Mouse (Mus musculus) kidney, embryonic 14.5 days (tissue): ENCODE results near the gene Pld1. TPM values are rescaled to one million over a fixed set of nuclear protein-coding genes. Genes with fewer than 3 reads are reported as not detected.
A peak's percentile ranks its signal among the peaks of the same experiment; 100 is the strongest.

Experiments
- ATAC-seq: fragments of 200-750 bp; cut with Nextera tagmentation; 2 replicates; pipeline ENCODE4 v1.8.0; 2017; ENCODE audit warnings: moderate number of reproducible peaks, mild to moderate bottlenecking, moderate TSS enrichment, moderate library complexity; ENCODE audit not compliant: low FRiP score, low TSS enrichment
- H3K27ac ChIP-seq: fragments of 300-500 bp; sonication (generic); 2 replicates; pipeline ENCODE4 v1.5.1; 2014; ENCODE audit warnings: low read depth, mild to moderate bottlenecking, low read length, moderate library complexity, mixed read lengths
- H3K27me3 ChIP-seq: fragments of 300-500 bp; sonication (generic); 2 replicates; pipeline ENCODE4 v1.6.1; 2014; ENCODE audit warnings: mild to moderate bottlenecking, low read length; ENCODE audit not compliant: control insufficient read depth, insufficient read depth
- H3K36me3 ChIP-seq: fragments of 300-500 bp; sonication (generic); 2 replicates; pipeline ENCODE4 v1.6.1; 2014; ENCODE audit warnings: low read length, mixed read lengths; ENCODE audit not compliant: control insufficient read depth, insufficient read depth
- H3K4me1 ChIP-seq: fragments of 300-500 bp; sonication (generic); 2 replicates; pipeline ENCODE4 v1.6.1; 2014; ENCODE audit warnings: low read length, mixed read lengths; ENCODE audit not compliant: control insufficient read depth, insufficient read depth
- H3K4me2 ChIP-seq: fragments of 300-500 bp; sonication (generic); replicated peaks from 2 replicates; pipeline ENCODE4 v1.6.1; 2014; ENCODE audit warnings: low read depth, mild to moderate bottlenecking, low read length
- H3K4me3 ChIP-seq: fragments of 300-500 bp; sonication (generic); 2 replicates; pipeline ENCODE4 v1.5.1; 2014; ENCODE audit warnings: mild to moderate bottlenecking, low read length
- H3K9ac ChIP-seq: fragments of 300-500 bp; sonication (generic); 2 replicates; pipeline ENCODE4 v1.6.1; 2014; ENCODE audit warnings: low read depth, mild to moderate bottlenecking, low read length, moderate library complexity
- H3K9me3 ChIP-seq: fragments of 300-500 bp; sonication (generic); 2 replicates; pipeline ENCODE4 v1.6.1; 2016; ENCODE audit warnings: low read length; ENCODE audit not compliant: control insufficient read depth
- WGBS: fragments of 180-500 bp; shearing (Covaris S2); extraction: QIAGEN DNeasy Blood & Tissue Kit; methylation state at CpG from one replicate; pipeline ENCODE4 v1.1.7; 2014; 5-methylcytosine and 5-hydroxymethylcytosine counted together
- polyA plus RNA-seq: library from polyadenylated mRNA; unstranded; fragments of >200 nt; fragmentation: Nextera tagmentation; extraction: Ambion mirVana; gene quantifications from 2 replicates; pipeline ENCODE4 v1.2.1, GENCODE M21; 2014

The Pld1 gene
- 2.9 and 4.8 TPM in 2 replicates for polyA plus RNA-seq

GRCm38 (mm10) chr3:27938381-27939323, at the start of gene Pld1:
Gene Pld1, plus strand, starts transcription at chr3:27938695.
- Histone ChIP-seq H3K27ac (peak within 1 kb of the TSS; percentile 62; the same call in 1 of the 2 replicates), H3K4me2 (peak within 1 kb of the TSS; percentile 98), H3K4me3 (peak within 1 kb of the TSS; percentile 71), H3K27me3 (0 out of 2 replicates have a peak, but pooled peaks cover 3% of the 10 kb centered on the region), H3K9ac (peak within 1 kb of the TSS; percentile 70), H3K4me1 (peaks cover 12% of the 10 kb centered on the region; the same call in 1 of the 2 replicates), H3K36me3 (no peaks in the 10 kb centered on the region), H3K9me3 (no peaks in the 10 kb centered on the region)
- under 1% methylated on average over 67 of the region's 68 CpGs for WGBS
- ATAC-seq, result peak; percentile 92

- no peak within 1 kb of the TSS for H3K9ac ChIP-seq
- H3K27me3 ChIP-seq, result no peaks in the 10 kb centered on the region
- H3K9me3 ChIP-seq, result no peaks in the 10 kb centered on the region
- peaks cover 14% of the 10 kb centered on the region for H3K4me1 ChIP-seq
- no peaks in the 10 kb centered on the region for H3K36me3 ChIP-seq
- H3K27ac ChIP-seq, result peak within 1 kb of the TSS; percentile 47; the same call in 1 of the 2 replicates
- ATAC-seq, result peak; percentile 32; the same call in 1 of the 2 replicates
- 40% methylated on average over 8 of the region's 8 CpGs for WGBS
- H3K4me2 ChIP-seq, result no peak within 1 kb of the TSS
- no peak within 1 kb of the TSS for H3K4me3 ChIP-seq
Measured at GRCm38 (mm10) chr3:27896318-27896892, 42.1 kb upstream of the Pld1 start, which contains the start of gene Tmem212. Gene Tmem212, minus strand, starts transcription at chr3:27896368.

GRCm38 (mm10) chr3:27898178-27898577, 40.3 kb upstream of the Pld1 start:
- WGBS, result 73% methylated on average over 10 of the region's 10 CpGs
- no peak overlapping the region for H3K27ac ChIP-seq
- no peak for ATAC-seq

DNA sequence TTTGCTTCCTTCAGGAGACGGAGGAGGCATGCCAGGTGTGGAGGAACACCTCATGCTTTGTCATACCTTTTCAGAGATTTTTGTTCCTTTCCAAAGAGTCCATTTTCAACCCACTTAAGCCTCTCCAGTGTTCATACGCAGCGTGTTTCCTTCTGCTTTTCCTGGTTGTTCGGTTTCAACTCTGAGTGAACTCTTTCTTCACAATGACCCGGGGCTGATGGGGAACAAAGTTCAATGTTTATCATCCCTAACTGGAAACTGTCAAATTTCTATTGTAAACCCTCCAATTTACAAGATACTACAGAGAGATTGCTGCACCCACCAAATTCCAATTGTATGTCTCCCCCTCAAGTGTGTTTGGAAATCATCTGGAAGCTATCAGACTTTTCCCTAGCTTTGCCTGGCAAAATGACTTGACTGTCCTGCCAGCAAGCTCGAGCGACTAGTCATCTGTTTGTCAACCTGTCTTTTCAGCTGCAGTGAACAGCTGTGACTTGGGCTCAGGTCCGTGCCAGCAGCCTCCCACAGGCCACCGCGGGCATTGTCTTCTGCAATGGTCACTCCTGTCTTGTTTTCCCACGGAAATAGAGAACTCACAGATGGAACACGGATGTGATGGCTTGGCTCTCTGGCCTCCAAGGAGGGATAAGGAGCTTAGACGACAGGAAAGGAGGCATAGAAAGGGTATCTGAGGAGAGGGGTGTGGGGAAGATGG, 39.3 kb upstream of the Pld1 start:
- Histone ChIP-seq H3K9me3 (0 out of 2 replicates have a peak, but pooled peaks cover 4% of the 10 kb centered on the region), H3K4me2 (no peak overlapping the region), H3K27me3 (no peaks in the 10 kb centered on the region), H3K4me3 (no peak overlapping the region), H3K27ac (no peak overlapping the region), H3K9ac (no peak overlapping the region), H3K4me1 (peaks cover 14% of the 10 kb centered on the region), H3K36me3 (no peaks in the 10 kb centered on the region)
- ATAC-seq, result no peak
- WGBS, result 67% methylated on average over 13 of the region's 13 CpGs

More at GRCm38 (mm10) chr3:27898178-27898577, 40.3 kb upstream of the Pld1 start:
- peaks cover 14% of the 10 kb centered on the region for H3K4me1 ChIP-seq
- no peaks in the 10 kb centered on the region for H3K36me3 ChIP-seq
- H3K27me3 ChIP-seq, result no peaks in the 10 kb centered on the region
- H3K4me2 ChIP-seq, result no peak overlapping the region
- H3K9me3 ChIP-seq, result 0 out of 2 replicates have a peak, but pooled peaks cover 4% of the 10 kb centered on the region
- no peak overlapping the region for H3K9ac ChIP-seq
- H3K4me3 ChIP-seq, result no peak overlapping the region

DNA sequence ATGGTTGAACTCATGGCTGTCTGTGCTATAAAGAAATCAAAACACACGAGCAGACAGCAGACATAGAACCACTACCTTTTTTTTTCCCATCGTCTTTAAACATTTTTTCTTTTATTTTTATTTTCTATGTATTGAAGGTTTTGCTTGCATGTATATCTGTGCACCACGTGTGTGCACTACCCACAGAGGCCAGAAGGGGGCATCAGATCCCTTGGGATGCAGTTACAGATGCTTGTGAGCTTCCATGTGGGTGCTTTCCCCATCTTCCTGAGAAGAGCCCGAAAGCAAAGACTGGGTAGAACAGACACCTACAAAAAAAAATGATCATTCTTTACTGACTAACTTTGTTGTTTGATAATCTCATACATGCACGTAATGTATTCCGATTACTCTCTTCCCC, 36.6 kb upstream of the Pld1 start:
- Histone ChIP-seq H3K27ac (no peak overlapping the region), H3K27me3 (no peaks in the 10 kb centered on the region), H3K9ac (no peak overlapping the region), H3K9me3 (0 out of 2 replicates have a peak, but pooled peaks cover 4% of the 10 kb centered on the region), H3K4me3 (no peak overlapping the region), H3K36me3 (no peaks in the 10 kb centered on the region), H3K4me1 (peaks cover 7% of the 10 kb centered on the region), H3K4me2 (no peak overlapping the region)
- ATAC-seq, result no peak
- WGBS, result 91% methylated on average over 6 of the region's 6 CpGs

- ATAC-seq, result peak; percentile 47; the same call in 1 of the 2 replicates
- no peaks in the 10 kb centered on the region for H3K4me1 ChIP-seq
- H3K4me3 ChIP-seq, result no peak overlapping the region
- peaks cover 10% of the 10 kb centered on the region; the same call in 1 of the 2 replicates for H3K9me3 ChIP-seq
- no peaks in the 10 kb centered on the region for H3K36me3 ChIP-seq
- no peak overlapping the region for H3K27ac ChIP-seq
- no peak overlapping the region for H3K4me2 ChIP-seq
- no peak overlapping the region for H3K9ac ChIP-seq
- H3K27me3 ChIP-seq, result no peaks in the 10 kb centered on the region
- WGBS, result 45% methylated on average over 13 of the region's 13 CpGs
Measured at GRCm38 (mm10) chr3:27904659-27905330, 33.7 kb upstream of the Pld1 start.

DNA sequence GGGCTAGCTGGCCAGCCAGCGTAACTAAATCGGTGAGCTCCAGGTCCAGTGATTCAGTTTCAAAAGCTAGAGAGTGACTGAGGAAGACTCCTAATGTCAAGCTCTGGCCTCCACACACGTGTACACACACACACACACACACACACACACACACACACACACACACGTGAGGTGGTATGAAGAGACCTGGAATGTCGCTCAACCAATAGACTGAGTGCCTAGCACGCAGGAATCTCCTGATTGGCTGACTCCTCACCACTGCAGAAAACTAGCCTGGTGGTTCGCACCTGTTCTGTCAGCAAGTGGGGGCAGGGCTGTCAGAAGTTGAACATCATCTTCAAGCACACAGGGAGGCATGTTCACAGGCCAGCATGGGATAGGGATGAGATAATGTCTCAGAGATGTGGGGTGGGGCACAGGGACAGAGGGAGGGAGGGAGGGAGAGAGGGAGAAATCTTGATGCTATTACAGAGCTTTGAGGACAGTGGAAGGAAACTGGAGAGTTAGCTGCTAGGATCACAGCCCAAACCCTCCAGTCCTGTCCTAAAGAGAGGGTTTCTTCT, 31.8 kb upstream of the Pld1 start:
- Histone ChIP-seq H3K4me3 (no peak overlapping the region), H3K27me3 (no peaks in the 10 kb centered on the region), H3K36me3 (no peaks in the 10 kb centered on the region), H3K27ac (no peak overlapping the region), H3K9ac (no peak overlapping the region), H3K4me1 (no peaks in the 10 kb centered on the region), H3K9me3 (peaks cover 10% of the 10 kb centered on the region; the same call in 1 of the 2 replicates), H3K4me2 (no peak overlapping the region)
- 0 out of 2 replicates have a peak, but pooled peaks have one; percentile 29 for ATAC-seq
- 75% methylated on average over 7 of the region's 7 CpGs for WGBS

DNA sequence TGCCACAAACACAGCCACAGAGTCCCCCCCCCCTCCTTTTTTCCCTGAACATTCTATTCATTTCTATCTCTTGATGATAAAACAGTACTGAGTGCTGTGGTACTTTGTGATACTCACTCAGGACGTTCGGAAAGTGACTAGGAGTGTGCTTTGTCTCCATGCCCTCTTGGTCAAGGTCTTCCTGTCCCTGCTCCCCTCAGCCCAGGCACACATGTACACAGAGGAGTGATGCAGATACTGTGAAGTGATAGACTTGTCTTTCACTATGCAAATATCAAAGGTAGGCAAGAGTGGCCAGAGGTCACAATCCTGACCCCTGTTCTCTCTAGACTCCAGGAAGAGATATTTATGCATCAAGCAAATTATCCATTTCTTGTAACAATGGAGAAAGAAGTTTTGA, 31.2 kb upstream of the Pld1 start:
- ATAC-seq, result no peak
- Histone ChIP-seq H3K4me1 (no peaks in the 10 kb centered on the region), H3K9ac (no peak overlapping the region), H3K9me3 (peaks cover 6% of the 10 kb centered on the region; the same call in 1 of the 2 replicates), H3K4me2 (no peak overlapping the region), H3K27me3 (no peaks in the 10 kb centered on the region), H3K36me3 (no peaks in the 10 kb centered on the region), H3K27ac (no peak overlapping the region), H3K4me3 (no peak overlapping the region)
- 87% methylated on average over 2 of the region's 2 CpGs for WGBS
